Mouse (Mus musculus) heart, embryonic 10.5 days (tissue): ENCODE data around the gene Kctd3. TPM values are rescaled to one million over a fixed set of nuclear protein-coding genes. Genes with fewer than 3 reads are reported as not detected.
A peak's percentile ranks its signal among the peaks of the same experiment; 100 is the strongest.

Source experiments
- DNase-seq: peaks from one replicate; pipeline ENCODE4 v3.0.0-alpha.2; 2017; ENCODE audit warnings: low spot score
- H3K27ac ChIP-seq: fragments of 300-500 bp; sonication (generic); 2 replicates; pipeline ENCODE4 v1.5.1; 2016; ENCODE audit warnings: mild to moderate bottlenecking
- H3K27me3 ChIP-seq: fragments of 300-500 bp; sonication (generic); 2 replicates; pipeline ENCODE4 v1.6.1; 2016; ENCODE audit warnings: mild to moderate bottlenecking; ENCODE audit not compliant: poor library complexity, insufficient read depth, severe bottlenecking
- H3K36me3 ChIP-seq: fragments of 300-500 bp; sonication (generic); 2 replicates; pipeline ENCODE4 v1.6.1; 2016; ENCODE audit warnings: mild to moderate bottlenecking, moderate library complexity
- H3K4me1 ChIP-seq: fragments of 300-500 bp; sonication (generic); 2 replicates; pipeline ENCODE4 v1.6.1; 2016; ENCODE audit warnings: mild to moderate bottlenecking
- H3K4me3 ChIP-seq: fragments of 300-500 bp; sonication (generic); 2 replicates; pipeline ENCODE4 v1.5.1; 2016; ENCODE audit warnings: mild to moderate bottlenecking, moderate library complexity
- H3K9me3 ChIP-seq: fragments of 300-500 bp; sonication (generic); 2 replicates; pipeline ENCODE4 v1.6.1; 2016; ENCODE audit warnings: mild to moderate bottlenecking, moderate library complexity
- WGBS: fragments of 180-500 bp; shearing (Covaris S2); methylation state at CpG from one replicate; pipeline ENCODE4 v1.1.7; 2016; 5-methylcytosine and 5-hydroxymethylcytosine counted together
- polyA plus RNA-seq: library from polyadenylated mRNA; unstranded; fragments of >200 nt; fragmentation: Nextera tagmentation; extraction: Ambion mirVana; gene quantifications from 2 replicates; pipeline ENCODE4 v1.2.1, GENCODE M21; 2016

Kctd3 gene
- polyA plus RNA-seq, 1 experiment from 2014 or later, result 30.5 TPM

GRCm38 (mm10) chr1:189004774-189005173, 2.9 kb downstream of the Kctd3 start:
- peaks cover 14% of the 10 kb centered on the region for H3K36me3 ChIP-seq
- 95% methylated on average over 1 of the region's 1 CpGs for WGBS
- no peaks in the 10 kb centered on the region for H3K9me3 ChIP-seq
- H3K27ac ChIP-seq, result no peak overlapping the region
- H3K4me1 ChIP-seq, result peaks cover 22% of the 10 kb centered on the region
- no peak for DNase-seq
- H3K27me3 ChIP-seq, result no peaks in the 10 kb centered on the region
- H3K4me3 ChIP-seq, result no peak overlapping the region

GRCm38 (mm10) chr1:189001815-189002214, 5.8 kb downstream of the Kctd3 start:
- Histone ChIP-seq H3K4me1 (peaks cover 15% of the 10 kb centered on the region), H3K9me3 (no peaks in the 10 kb centered on the region), H3K27ac (no peak overlapping the region), H3K36me3 (peaks cover 41% of the 10 kb centered on the region), H3K4me3 (no peak overlapping the region), H3K27me3 (no peaks in the 10 kb centered on the region)
- WGBS, result 86% methylated on average over 12 of the region's 12 CpGs
- DNase-seq, result no peak

DNA sequence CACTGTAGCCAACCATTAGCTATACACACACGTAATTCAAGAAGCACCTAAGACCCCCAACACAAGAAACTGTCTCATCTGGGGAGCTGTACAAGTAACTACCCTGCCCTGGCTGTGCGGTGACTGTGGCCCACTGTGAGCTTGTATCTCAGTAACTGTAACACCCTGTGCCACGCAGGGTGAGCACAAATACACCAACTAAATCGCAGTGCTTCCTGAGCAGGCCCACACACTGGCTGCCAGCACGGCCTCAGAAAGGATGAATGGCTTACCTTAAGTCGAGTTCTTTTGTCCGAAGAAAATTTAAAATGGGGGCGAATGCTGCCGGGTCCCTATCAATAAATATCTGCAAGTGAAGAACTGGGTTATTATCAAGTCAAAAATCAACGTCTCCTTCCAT, 7.7 kb downstream of the Kctd3 start:
- Histone ChIP-seq H3K36me3 (peaks cover 57% of the 10 kb centered on the region), H3K4me3 (no peak overlapping the region), H3K27me3 (no peaks in the 10 kb centered on the region), H3K27ac (no peak overlapping the region), H3K4me1 (no peaks in the 10 kb centered on the region; the same call in 1 of the 2 replicates), H3K9me3 (no peaks in the 10 kb centered on the region)
- WGBS, result 93% methylated on average over 10 of the region's 10 CpGs
- peak; percentile 33 for DNase-seq

DNA sequence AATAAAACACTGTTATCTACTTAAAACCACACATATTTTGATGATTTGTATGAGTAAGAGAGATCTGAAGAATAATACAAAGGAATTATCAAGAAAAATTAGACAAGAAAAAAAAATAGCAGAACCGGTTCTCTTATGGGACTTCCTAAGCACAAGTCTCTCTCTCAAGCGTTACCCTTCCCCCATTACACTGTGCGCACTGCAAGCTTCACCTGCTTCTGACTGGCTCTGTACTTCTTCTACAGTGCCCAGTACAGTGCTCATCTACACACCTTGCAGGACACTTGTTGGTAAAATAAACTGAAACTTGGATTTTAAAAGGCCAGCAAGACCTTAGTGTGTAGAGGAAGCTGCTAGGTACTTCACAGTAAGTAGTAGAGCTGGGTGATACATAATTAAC, 9.7 kb downstream of the Kctd3 start:
- no peaks in the 10 kb centered on the region for H3K4me1 ChIP-seq
- no peak for DNase-seq
- H3K27me3 ChIP-seq, result no peaks in the 10 kb centered on the region
- no peaks in the 10 kb centered on the region for H3K9me3 ChIP-seq
- H3K4me3 ChIP-seq, result no peak overlapping the region
- no peak overlapping the region for H3K27ac ChIP-seq
- peaks cover 64% of the 10 kb centered on the region for H3K36me3 ChIP-seq
- 96% methylated on average over 3 of the region's 3 CpGs for WGBS

GRCm38 (mm10) chr1:188993218-188993617, 14.4 kb downstream of the Kctd3 start:
- Histone ChIP-seq H3K4me1 (no peaks in the 10 kb centered on the region), H3K36me3 (peaks cover 74% of the 10 kb centered on the region), H3K27ac (no peak overlapping the region), H3K9me3 (no peaks in the 10 kb centered on the region), H3K4me3 (no peak overlapping the region), H3K27me3 (no peaks in the 10 kb centered on the region)
- WGBS, result 51% methylated on average over 4 of the region's 4 CpGs
- no peak for DNase-seq

DNA sequence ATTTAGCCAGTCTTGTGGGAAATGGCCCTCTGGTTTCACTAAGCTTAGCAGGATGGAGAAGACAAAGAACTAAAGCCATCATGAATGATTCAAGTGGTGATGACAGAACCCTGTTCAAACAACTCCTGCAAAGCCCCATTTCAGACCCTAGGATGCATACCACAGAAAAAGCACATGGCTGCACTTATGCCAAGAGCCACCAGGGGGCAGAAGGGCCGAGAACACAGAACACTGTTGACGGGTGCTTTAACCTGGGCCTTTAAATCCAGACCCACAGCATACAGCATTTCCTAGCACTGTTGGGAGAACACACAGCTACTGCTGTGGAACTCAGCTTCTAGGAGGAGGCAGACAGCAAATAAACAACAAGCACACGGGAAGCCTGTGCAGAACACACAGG, 27.6 kb downstream of the Kctd3 start:
- Histone ChIP-seq H3K4me3 (no peak overlapping the region), H3K27ac (no peak overlapping the region), H3K4me1 (no peaks in the 10 kb centered on the region), H3K27me3 (no peaks in the 10 kb centered on the region), H3K36me3 (peaks cover 79% of the 10 kb centered on the region), H3K9me3 (no peaks in the 10 kb centered on the region)
- DNase-seq, result no peak
- WGBS, result 42% methylated on average over 3 of the region's 3 CpGs

DNA sequence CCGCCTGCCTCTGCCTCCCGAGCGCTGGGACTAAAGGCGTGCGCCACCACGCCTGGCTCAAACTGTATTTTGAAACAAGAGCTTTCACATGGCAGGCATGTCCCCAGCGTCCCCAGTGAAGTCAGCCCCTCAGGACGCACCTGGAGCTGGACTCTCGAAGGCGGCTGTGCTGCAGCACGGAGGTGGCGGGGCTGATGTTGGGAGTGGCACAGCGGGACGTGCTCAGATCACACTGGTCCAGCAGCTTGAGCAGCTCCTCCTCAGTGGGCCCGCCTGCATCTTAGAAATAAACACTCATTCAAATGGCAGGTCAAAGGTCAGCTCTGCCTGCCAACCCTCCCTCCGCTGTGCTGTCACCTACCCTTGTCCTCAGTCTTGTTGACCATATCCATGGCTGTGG, 33.7 kb downstream of the Kctd3 start:
- Histone ChIP-seq H3K4me3 (no peak overlapping the region), H3K27ac (peak overlapping the region; percentile 33; the same call in 1 of the 2 replicates), H3K9me3 (no peaks in the 10 kb centered on the region), H3K4me1 (no peaks in the 10 kb centered on the region), H3K27me3 (no peaks in the 10 kb centered on the region), H3K36me3 (peaks cover 83% of the 10 kb centered on the region)
- DNase-seq, result peak; percentile 83
- 88% methylated on average over 16 of the region's 16 CpGs for whole genome bisulfite sequencing

GRCm38 (mm10) chr1:188973078-188973477, 34.6 kb downstream of the Kctd3 start:
- Histone ChIP-seq H3K4me1 (no peaks in the 10 kb centered on the region), H3K27me3 (no peaks in the 10 kb centered on the region), H3K27ac (no peak overlapping the region), H3K4me3 (no peak overlapping the region), H3K36me3 (peaks cover 84% of the 10 kb centered on the region), H3K9me3 (no peaks in the 10 kb centered on the region)
- DNase-seq, result peak; percentile 93
- 85% methylated on average over 6 of the region's 6 CpGs for WGBS

- no peaks in the 10 kb centered on the region for H3K4me1 ChIP-seq
These were observed 55.1 kb downstream of the Kctd3 start for GRCm38 (mm10) chr1:188952501-188952900.

GRCm38 (mm10) chr1:188951091-188951490, 56.5 kb downstream of the Kctd3 start:
- Histone ChIP-seq H3K27me3 (no peaks in the 10 kb centered on the region), H3K27ac (no peak overlapping the region), H3K4me1 (no peaks in the 10 kb centered on the region), H3K36me3 (no peaks in the 10 kb centered on the region), H3K4me3 (no peak overlapping the region), H3K9me3 (no peaks in the 10 kb centered on the region)
- no peak for DNase-seq
- 90% methylated on average over 6 of the region's 6 CpGs for WGBS

More at GRCm38 (mm10) chr1:188952501-188952900, 55.1 kb downstream of the Kctd3 start:
- no peak for DNase-seq
- no peak overlapping the region for H3K27ac ChIP-seq
- no peaks in the 10 kb centered on the region for H3K9me3 ChIP-seq
- no peak overlapping the region for H3K4me3 ChIP-seq
- H3K36me3 ChIP-seq, result no peaks in the 10 kb centered on the region
- 80% methylated on average over 4 of the region's 4 CpGs for WGBS
- H3K27me3 ChIP-seq, result no peaks in the 10 kb centered on the region

GRCm38 (mm10) chr1:188948276-188948675, 59.4 kb downstream of the Kctd3 start:
- no peaks in the 10 kb centered on the region for H3K9me3 ChIP-seq
- no peak for DNase-seq
- no peak overlapping the region for H3K27ac ChIP-seq
- 76% methylated on average over 9 of the region's 9 CpGs for WGBS
- no peaks in the 10 kb centered on the region for H3K36me3 ChIP-seq
- H3K4me1 ChIP-seq, result no peaks in the 10 kb centered on the region
- H3K27me3 ChIP-seq, result no peaks in the 10 kb centered on the region
- no peak overlapping the region for H3K4me3 ChIP-seq

DNA sequence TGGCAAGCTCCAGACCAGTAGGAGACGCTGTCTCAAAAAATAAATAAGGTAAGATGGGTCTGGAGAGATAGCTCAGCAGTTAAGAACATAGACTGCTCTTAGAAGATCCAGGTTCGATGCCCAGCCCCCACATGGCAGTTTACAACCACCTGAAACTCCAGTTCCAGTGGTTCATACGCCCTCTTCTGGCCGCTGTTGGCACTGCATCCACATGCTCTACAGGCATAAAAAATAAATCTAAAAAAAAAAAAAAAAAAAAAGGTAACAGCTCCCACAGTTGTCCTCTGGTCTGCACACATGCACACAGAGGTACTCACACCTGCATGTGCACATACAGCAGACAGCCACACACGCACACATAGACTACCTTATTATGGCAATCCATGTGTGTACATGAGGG, 59.8 kb downstream of the Kctd3 start:
- Histone ChIP-seq H3K27ac (no peak overlapping the region), H3K27me3 (no peaks in the 10 kb centered on the region), H3K9me3 (no peaks in the 10 kb centered on the region), H3K36me3 (no peaks in the 10 kb centered on the region), H3K4me3 (no peak overlapping the region), H3K4me1 (no peaks in the 10 kb centered on the region)
- WGBS, result 59% methylated on average over 5 of the region's 5 CpGs
- DNase-seq, result no peak

- H3K9me3 ChIP-seq, result no peaks in the 10 kb centered on the region
- DNase-seq, result no peak
- 0 out of 2 replicates have a peak, but pooled peaks cover 3% of the 10 kb centered on the region for H3K4me1 ChIP-seq
- no peaks in the 10 kb centered on the region for H3K36me3 ChIP-seq
- WGBS, result 89% methylated on average over 11 of the region's 11 CpGs
- H3K27ac ChIP-seq, result no peak overlapping the region
- H3K27me3 ChIP-seq, result no peaks in the 10 kb centered on the region
- H3K4me3 ChIP-seq, result no peak overlapping the region
These were observed 60.8 kb downstream of the Kctd3 start for GRCm38 (mm10) chr1:188946849-188947248.

- Histone ChIP-seq H3K27ac (no peak overlapping the region), H3K4me3 (no peak overlapping the region), H3K36me3 (no peaks in the 10 kb centered on the region), H3K27me3 (no peaks in the 10 kb centered on the region), H3K4me1 (0 out of 2 replicates have a peak, but pooled peaks cover 3% of the 10 kb centered on the region), H3K9me3 (no peaks in the 10 kb centered on the region)
- DNase-seq, result no peak
- 17% methylated on average over 8 of the region's 8 CpGs for WGBS
These were observed 62.3 kb downstream of the Kctd3 start for GRCm38 (mm10) chr1:188945326-188945725.
